Mouse (Mus musculus): Measurements from ENCODE around the gene Rabepk. TPM values are rescaled to one million over a fixed set of nuclear protein-coding genes. Genes with fewer than 3 reads are reported as not detected.

Rabepk gene
- total RNA-seq, 2 experiments from 2014 or later, result 22.3 to 32.6 TPM

GRCm38 (mm10) chr2:34739684-34740391, 59.9 kb downstream of the Rabepk start:
- intact Hi-C loops (cut with DNase I), result no loop called here
- no peak for DNase-seq (ENCODE audit: extremely low spot score in 1 of 2, low spot score in 2 of 2)

GRCm38 (mm10) chr2:34737911-34738310, 61.8 kb downstream of the Rabepk start:
- intact Hi-C loops (cut with DNase I), result no loop called here
- no peak for DNase-seq (ENCODE audit: extremely low spot score in 1 of 2, low spot score in 2 of 2)

- no peak for DNase-seq (ENCODE audit: extremely low spot score in 1 of 2, low spot score in 2 of 2)
- intact Hi-C loops (cut with DNase I), result no loop called here
Measured at GRCm38 (mm10) chr2:34736626-34737025, 63.1 kb downstream of the Rabepk start.

Other genes with a start within 250 kb of the Rabepk start
- 100 to 1,000 TPM; 109 to 115 TPM for gene Gapvd1, start 44.7 kb downstream of the Rabepk start, total RNA-seq (2021)
- 100 to 1,000 TPM; 216 to 224 TPM for gene Hspa5, start 27.9 kb downstream of the Rabepk start, total RNA-seq (2021)
- gene Fbxw2, start 26.4 kb upstream of the Rabepk start, total RNA-seq (2021), result 100 to 1,000 TPM in 1 of 2 experiments, 10 to 100 TPM in 1; 97.1 to 103 TPM
- gene Gm34653, start 33.1 kb upstream of the Rabepk start, total RNA-seq (2021), result under 1 TPM in 1 of 2 experiments, not detected in 1; 0.20 TPM
- gene Cutal, start 74.5 kb upstream of the Rabepk start, total RNA-seq (2021), result under 1 TPM; 0.34 to 0.53 TPM
- gene Psmd5, start 75.1 kb upstream of the Rabepk start, total RNA-seq (2021), result 10 to 100 TPM; 33.2 to 42.1 TPM
- 1 to 10 TPM; 1.3 to 1.8 TPM for gene Phf19, start 114.1 kb upstream of the Rabepk start, total RNA-seq (2021)
- under 1 TPM; 0.36 to 0.53 TPM for gene Traf1, start 161.9 kb upstream of the Rabepk start, total RNA-seq (2021)

All from left cerebral cortex, postnatal 10 days (tissue).